Mouse (Mus musculus) midbrain, embryonic 13.5 days (tissue): ENCODE results near the gene Bpifa6. TPM values are rescaled to one million over a fixed set of nuclear protein-coding genes. Genes with fewer than 3 reads are reported as not detected.

Experiments used
- polyA plus RNA-seq: library from polyadenylated mRNA; unstranded; fragments of >200 nt; fragmentation: Nextera tagmentation; extraction: Ambion mirVana; gene quantifications from 2 replicates; pipeline ENCODE4 v1.2.1, GENCODE M21; 2015

Gene Bpifa6
- polyA plus RNA-seq, 1 experiment from 2014 or later, result not detected

Other genes with a start within 250 kb of the Bpifa6 start
- 374 and 420 TPM in 2 replicates for gene Mapre1, start 233.7 kb upstream of the Bpifa6 start, polyA plus RNA-seq
- not detected in 2 replicates for gene Efcab8, start 195.0 kb upstream of the Bpifa6 start, polyA plus RNA-seq
- gene Sun5, start 103.9 kb upstream of the Bpifa6 start, polyA plus RNA-seq, result not detected in 2 replicates
- gene Bpifb2, start 99.9 kb upstream of the Bpifa6 start, polyA plus RNA-seq, result not detected in 2 replicates
- not detected in 2 replicates for gene Bpifb6, start 74.6 kb upstream of the Bpifa6 start, polyA plus RNA-seq
- gene Bpifb3, start 56.7 kb upstream of the Bpifa6 start, polyA plus RNA-seq, result not detected in 2 replicates
- gene Bpifb4, start 36.7 kb upstream of the Bpifa6 start, polyA plus RNA-seq, result not detected in 2 replicates
- gene Bpifa2, start 33.3 kb downstream of the Bpifa6 start, polyA plus RNA-seq, result not detected in 2 replicates
- not detected in 2 replicates for gene Bpifa3, start 155.4 kb downstream of the Bpifa6 start, polyA plus RNA-seq
- gene Bpifa1, start 167.9 kb downstream of the Bpifa6 start, polyA plus RNA-seq, result not detected in 2 replicates
- gene Bpifa5, start 187.7 kb downstream of the Bpifa6 start, polyA plus RNA-seq, result not detected in 2 replicates
- 0.27 and 0.28 TPM in 2 replicates for gene Bpifb1, start 215.9 kb downstream of the Bpifa6 start, polyA plus RNA-seq
- 0.12 TPM in 1 of 2 replicates, not detected in the other for gene Bpifb5, start 248.8 kb downstream of the Bpifa6 start, polyA plus RNA-seq